In genomic region chr4:136124581-136124980, GRCm38 (mm10) we compare ENCODE assay signal across 14 mouse cellular contexts.
"Had no signal": no experiment of that assay in that cellular context is flagged by ENCODE, and none has a peak within 500 bp of the region (broad histone marks: within the 10 kb centered on the region; RNA-seq: fewer than 3 reads in every experiment).

No protein-coding gene starts in this region.

- DNase-seq: kidney, postnatal 10 days; kidney, postnatal 4 days; lung, embryonic 14.5 days; lung, postnatal 10 days; lung, postnatal 4 days; right cerebral cortex, postnatal 14 days; thymus, postnatal 36 days had no signal

- H3K27me3 ChIP-seq: limb, embryonic 15.5 days; midbrain, embryonic 12.5 days; neural tube, embryonic 13.5 days had no signal

- H3K4me3 ChIP-seq: layer of hippocampus, adult 2 months; left cerebral cortex, adult 2 months; limb, embryonic 15.5 days; liver, embryonic 12.5 days; midbrain, embryonic 12.5 days; neural tube, embryonic 13.5 days had no signal

- H3K27ac ChIP-seq: layer of hippocampus, adult 2 months; left cerebral cortex, adult 2 months; limb, embryonic 15.5 days; liver, embryonic 12.5 days; midbrain, embryonic 12.5 days; neural tube, embryonic 13.5 days had no signal

- ATAC-seq: liver, embryonic 12.5 days; midbrain, embryonic 16.5 days had no signal

- H3K9me3 ChIP-seq: limb, embryonic 15.5 days; liver, embryonic 12.5 days; midbrain, embryonic 12.5 days; neural tube, embryonic 13.5 days had no signal

- H3K4me1 ChIP-seq: midbrain, embryonic 12.5 days; neural tube, embryonic 13.5 days had no signal

- H3K4me2 ChIP-seq: limb, embryonic 15.5 days; liver, embryonic 12.5 days; lung, embryonic 14.5 days; midbrain, embryonic 12.5 days; neural tube, embryonic 13.5 days had no signal

- H3K9ac ChIP-seq: limb, embryonic 15.5 days; liver, embryonic 12.5 days; lung, embryonic 14.5 days; midbrain, embryonic 12.5 days; neural tube, embryonic 13.5 days had no signal

- H3K36me3 ChIP-seq: limb, embryonic 15.5 days; liver, embryonic 12.5 days; midbrain, embryonic 12.5 days; neural tube, embryonic 13.5 days had no signal
